Mouse (Mus musculus): ENCODE results near the gene Carns1.

- no peak for TF ChIP-seq CTCF (IDR thresholded peaks at IDR 0.05; ENCODE audit: low read depth)
- no peak for TF ChIP-seq EP300 (IDR thresholded peaks at IDR 0.05; ENCODE audit: low read depth)
Measured at GRCm38 (mm10) chr19:4220416-4220815, 45.1 kb upstream of the Carns1 start.
